Mouse (Mus musculus) cortical plate, adult 2 months (tissue): ENCODE measurements around the gene Cnp.

ENCODE experiments used
- CTCF ChIP-seq: fragments of 200-500 bp; IDR thresholded peaks from 2 replicates; pipeline ENCODE4 v1.5.1; 2011; ENCODE audit warnings: mild to moderate bottlenecking, control low read depth, low read length; ENCODE audit not compliant: insufficient read depth; ENCODE audit errors: extremely low read depth
- POLR2A ChIP-seq: fragments of 200-500 bp; IDR thresholded peaks from 2 replicates; pipeline ENCODE4 v1.6.1; 2011; ENCODE audit warnings: mild to moderate bottlenecking, low read length, control low read depth; ENCODE audit not compliant: insufficient read depth; ENCODE audit errors: extremely low read depth

GRCm38 (mm10) chr11:100571202-100571567, 3.5 kb upstream of the Cnp start:
- peak; percentile 37; the same call in 1 of the 2 replicates for TF ChIP-seq POLR2A
- no peak for TF ChIP-seq CTCF
